ENCODE assay signal across 9 mouse cellular contexts in the genomic region with DNA sequence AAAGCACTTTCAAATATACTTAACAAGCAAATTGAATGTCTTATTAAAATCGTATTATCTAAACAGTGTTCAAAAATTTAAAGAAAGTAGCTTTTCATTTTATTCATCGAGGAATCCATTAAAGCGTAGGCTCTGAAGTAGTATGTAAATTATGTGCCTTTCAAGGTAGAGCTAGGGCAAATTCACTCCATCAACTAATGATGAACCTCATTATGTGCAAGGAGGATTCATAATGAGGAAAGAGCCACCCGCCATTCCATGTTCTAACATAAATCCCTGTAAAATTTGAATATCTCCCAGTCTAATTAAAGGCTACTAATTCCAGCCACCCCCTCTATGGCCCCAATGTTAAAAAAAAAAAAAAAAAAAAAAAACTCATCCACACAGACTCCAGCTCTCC.
DNase-seq lines count a peak whose midpoint lies in the region; ATAC-seq and TF ChIP-seq lines count a peak whose summit lies in the region.
"Had no signal": no experiment of that assay in that cellular context is flagged by ENCODE, and none has a peak within 500 bp of the region (broad histone marks: within the 10 kb centered on the region; RNA-seq: fewer than 3 reads in every experiment).

No protein-coding gene starts in this region.

- H3K4me1 ChIP-seq in heart, embryonic 10.5 days = peaks cover 86% of the 10 kb centered on the region
- H3K4me1 ChIP-seq in lung, embryonic 14.5 days (ENCODE audit: insufficient read depth) = peaks cover 44% of the 10 kb centered on the region
- H3K4me1 ChIP-seq in forebrain, embryonic 15.5 days = peaks cover 59% of the 10 kb centered on the region
- H3K4me1 ChIP-seq in midbrain, embryonic 13.5 days (replicated peaks) = peaks cover 77% of the 10 kb centered on the region

- no peak overlapping the region for H3K9ac ChIP-seq in lung, embryonic 14.5 days
- H3K9ac ChIP-seq in forebrain, embryonic 15.5 days (replicated peaks) = no peak overlapping the region
- no peak overlapping the region for H3K9ac ChIP-seq in midbrain, embryonic 13.5 days (replicated peaks)

- peak overlapping the region; percentile 93 for H3K27ac ChIP-seq in heart, embryonic 10.5 days
- no peak overlapping the region for H3K27ac ChIP-seq in lung, embryonic 14.5 days (ENCODE audit: low read depth)
- peak overlapping the region; percentile 63 for H3K27ac ChIP-seq in forebrain, embryonic 15.5 days (replicated peaks)
- 0 out of 2 replicates have a peak overlapping the region, but pooled peaks have one; percentile 47 for H3K27ac ChIP-seq in midbrain, embryonic 13.5 days
- H3K27ac ChIP-seq: kidney, postnatal 0 days had no signal

- H3K4me3 ChIP-seq in heart, embryonic 10.5 days = peak overlapping the region; percentile 60
- H3K4me3 ChIP-seq in lung, embryonic 14.5 days (ENCODE audit: low read depth, low read length) = no peak overlapping the region
- H3K4me3 ChIP-seq in forebrain, embryonic 15.5 days = peak overlapping the region; percentile 13; the same call in 1 of the 2 replicates
- no peak overlapping the region for H3K4me3 ChIP-seq in midbrain, embryonic 13.5 days (replicated peaks)

- ATAC-seq in lung, embryonic 14.5 days (ENCODE audit: insufficient read depth) = no peak
- ATAC-seq in forebrain, embryonic 15.5 days (replicated peaks) = no peak
- no peak for ATAC-seq in midbrain, embryonic 13.5 days

- no peak for TF ChIP-seq CTCF in lung, embryonic 14.5 days (IDR thresholded peaks at IDR 0.05; ENCODE audit: low read depth)

- intact Hi-C loops in left cerebral cortex, postnatal 4 days (cut with DNase I) = no loop called here

- no peaks in the 10 kb centered on the region for H3K36me3 ChIP-seq in heart, embryonic 10.5 days
- H3K36me3 ChIP-seq in lung, embryonic 14.5 days (ENCODE audit: insufficient read depth) = no peaks in the 10 kb centered on the region
- no peaks in the 10 kb centered on the region for H3K36me3 ChIP-seq in forebrain, embryonic 15.5 days
- no peaks in the 10 kb centered on the region for H3K36me3 ChIP-seq in midbrain, embryonic 13.5 days

- no peaks in the 10 kb centered on the region for H3K27me3 ChIP-seq in heart, embryonic 10.5 days (ENCODE audit: insufficient read depth, poor library complexity, severe bottlenecking)
- H3K27me3 ChIP-seq in lung, embryonic 14.5 days (ENCODE audit: insufficient read depth, low read length) = no peaks in the 10 kb centered on the region
- no peaks in the 10 kb centered on the region; the same call in 1 of the 2 replicates for H3K27me3 ChIP-seq in forebrain, embryonic 15.5 days
- H3K27me3 ChIP-seq in midbrain, embryonic 13.5 days = peaks cover 3% of the 10 kb centered on the region; the same call in 1 of the 2 replicates

- 75% methylated on average over 4 of the region's 4 CpGs for WGBS in heart, embryonic 10.5 days
- 89% methylated on average over 4 of the region's 4 CpGs for WGBS in lung, embryonic 14.5 days
- WGBS in forebrain, embryonic 15.5 days = 10% methylated on average over 4 of the region's 4 CpGs
- 43% methylated on average over 4 of the region's 4 CpGs for WGBS in midbrain, embryonic 13.5 days

- peak overlapping the region; percentile 58 for H3K4me2 ChIP-seq in lung, embryonic 14.5 days
- peak overlapping the region; percentile 12 for H3K4me2 ChIP-seq in forebrain, embryonic 15.5 days (replicated peaks)
- peak overlapping the region; percentile 43 for H3K4me2 ChIP-seq in midbrain, embryonic 13.5 days (replicated peaks)

- no peak for DNase-seq in heart, embryonic 10.5 days (ENCODE audit: low spot score)
- DNase-seq in heart, postnatal 4 days = no peak
- no peak for DNase-seq in lung, embryonic 14.5 days
- DNase-seq in lung, postnatal 14 days = no peak
- DNase-seq in left cerebral cortex, postnatal 4 days = no peak
- no peak for DNase-seq in urinary bladder, postnatal 4 days (ENCODE audit: low spot score in 2 of 2)

- H3K9me3 ChIP-seq in heart, embryonic 10.5 days = no peaks in the 10 kb centered on the region
- no peaks in the 10 kb centered on the region for H3K9me3 ChIP-seq in lung, embryonic 14.5 days (ENCODE audit: low read depth, low read length)
- no peaks in the 10 kb centered on the region for H3K9me3 ChIP-seq in forebrain, embryonic 15.5 days
- H3K9me3 ChIP-seq in midbrain, embryonic 13.5 days = no peaks in the 10 kb centered on the region

Comparison
In these comparisons a context has a peak if more than half of its experiments do, and no peak if none do; other contexts are left out.
1. H3K4me3 ChIP-seq: peak in heart, embryonic 10.5 days (single experiment) and forebrain, embryonic 15.5 days (single experiment); none in lung, embryonic 14.5 days (single experiment) and midbrain, embryonic 13.5 days (single experiment).
2. Peak in every context shown above with its lines, with median percentiles within 50 percentile points of each other: H3K4me2 ChIP-seq.